Mouse (Mus musculus) layer of hippocampus, adult 9-10 months (tissue): ENCODE measurements at regions not wholly inside any gene's neighbourhood (a gene's known extent, or its start where the extent isn't known, plus 50 kb on each side); places are given as distances from the start of the nearest gene placed in this dataset.
"Not testable (repeated sequence)": the region's sequence is repeated elsewhere in the genome, so short reads cannot be mapped to it uniquely, and the experiment has no call there.

Experiments used
- DNase-seq: peaks from one replicate; pipeline ENCODE4 v3.0.0; 2022; ENCODE audit warnings: low spot score

DNA sequence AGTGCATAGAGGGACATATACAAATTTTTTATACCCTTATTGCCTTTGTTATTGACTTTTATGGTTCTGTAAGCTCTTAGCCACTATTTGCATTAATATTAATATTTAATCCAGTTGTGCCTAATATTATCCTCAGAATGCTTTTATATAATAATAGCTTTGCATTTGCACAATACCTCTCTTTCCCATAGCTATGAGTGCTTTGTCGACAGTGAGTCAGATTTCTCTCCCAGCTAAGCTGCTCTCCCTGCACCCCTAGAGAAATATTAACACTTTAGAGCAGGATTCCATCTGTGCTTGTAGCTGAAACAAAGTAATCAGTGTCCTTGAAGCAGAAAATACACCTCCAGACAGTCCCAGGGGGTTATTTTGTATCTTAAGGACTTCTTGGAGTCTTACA, 288.6 kb upstream of the Arglu1 start:
- DNase-seq, result no peak

DNA sequence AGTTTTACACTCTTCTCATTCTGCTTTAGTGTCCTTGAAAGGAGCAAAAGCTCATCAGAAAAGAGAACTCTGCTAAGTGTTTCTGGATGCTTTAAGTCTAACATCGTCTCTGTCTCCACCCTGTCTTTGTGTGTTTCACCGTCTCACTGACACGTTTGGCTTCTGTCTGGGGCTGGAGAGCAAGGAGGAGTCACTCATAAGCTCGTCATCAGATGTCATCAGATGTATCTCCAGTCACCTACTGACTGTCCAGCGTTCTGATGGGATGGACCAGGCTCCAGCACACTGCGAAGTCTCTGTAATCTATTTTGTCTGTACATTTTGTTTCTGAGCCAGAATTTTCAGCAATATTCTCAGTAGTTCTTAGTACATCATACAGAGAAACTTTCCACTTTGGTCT, 283.4 kb upstream of the Arglu1 start:
- no peak for DNase-seq

DNA sequence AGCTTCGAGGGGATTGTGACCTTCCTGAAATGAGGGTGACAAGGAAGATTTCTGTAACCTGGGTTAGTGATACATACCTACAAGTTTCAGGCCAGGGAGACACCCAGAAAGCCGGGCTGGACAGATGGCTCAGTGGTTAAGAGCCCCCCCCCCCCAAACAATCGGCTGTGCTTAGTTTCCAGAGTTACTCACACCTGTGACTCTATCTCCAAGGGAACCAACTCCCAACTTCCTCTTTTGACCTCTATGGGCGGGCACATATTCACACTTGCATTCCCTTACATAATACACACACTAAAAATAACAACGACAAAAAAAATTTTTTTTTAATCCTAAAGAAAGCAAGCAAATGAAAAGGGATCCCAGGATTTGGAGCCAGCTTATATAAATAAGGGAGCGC, 283.0 kb upstream of the Arglu1 start:
- no peak for DNase-seq

DNA sequence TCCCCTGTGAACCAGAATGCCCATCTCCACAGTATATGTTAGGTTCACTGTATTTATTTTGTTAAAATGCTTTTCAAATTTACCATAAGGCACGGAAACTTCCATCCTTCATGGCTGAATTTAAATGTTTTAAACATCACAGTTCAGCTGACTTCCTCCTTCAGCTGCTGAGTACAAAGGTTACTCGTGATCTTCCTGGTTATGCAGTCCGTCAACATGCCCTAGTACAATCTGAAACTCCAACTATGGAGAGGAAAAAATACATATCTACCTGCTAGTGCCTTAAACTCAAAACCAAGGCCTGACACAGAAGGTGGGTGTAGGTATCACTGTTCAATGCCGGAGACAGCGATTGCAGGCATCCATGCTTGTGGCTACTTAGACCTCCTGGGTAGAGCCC, 280.5 kb upstream of the Arglu1 start:
- no peak for DNase-seq

DNA sequence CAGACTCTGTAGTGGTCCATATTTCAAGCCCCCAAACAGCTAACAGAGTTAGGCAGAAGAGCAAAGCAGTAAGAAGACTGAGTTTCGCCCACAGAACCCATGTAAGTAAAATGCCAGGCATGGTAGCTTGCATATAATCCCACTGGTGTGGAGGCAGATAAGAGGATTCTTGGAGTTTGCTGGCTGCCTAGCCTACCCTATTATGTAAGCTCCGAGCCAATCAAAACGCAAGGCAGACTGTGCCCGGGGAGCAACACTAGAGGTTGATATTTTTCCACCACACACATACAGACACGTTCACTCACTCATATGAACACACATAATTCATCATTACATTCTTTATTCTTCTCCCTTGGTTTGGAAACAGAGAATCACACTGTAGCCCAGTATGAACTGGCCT, 280.0 kb upstream of the Arglu1 start:
- DNase-seq, result no peak

DNA sequence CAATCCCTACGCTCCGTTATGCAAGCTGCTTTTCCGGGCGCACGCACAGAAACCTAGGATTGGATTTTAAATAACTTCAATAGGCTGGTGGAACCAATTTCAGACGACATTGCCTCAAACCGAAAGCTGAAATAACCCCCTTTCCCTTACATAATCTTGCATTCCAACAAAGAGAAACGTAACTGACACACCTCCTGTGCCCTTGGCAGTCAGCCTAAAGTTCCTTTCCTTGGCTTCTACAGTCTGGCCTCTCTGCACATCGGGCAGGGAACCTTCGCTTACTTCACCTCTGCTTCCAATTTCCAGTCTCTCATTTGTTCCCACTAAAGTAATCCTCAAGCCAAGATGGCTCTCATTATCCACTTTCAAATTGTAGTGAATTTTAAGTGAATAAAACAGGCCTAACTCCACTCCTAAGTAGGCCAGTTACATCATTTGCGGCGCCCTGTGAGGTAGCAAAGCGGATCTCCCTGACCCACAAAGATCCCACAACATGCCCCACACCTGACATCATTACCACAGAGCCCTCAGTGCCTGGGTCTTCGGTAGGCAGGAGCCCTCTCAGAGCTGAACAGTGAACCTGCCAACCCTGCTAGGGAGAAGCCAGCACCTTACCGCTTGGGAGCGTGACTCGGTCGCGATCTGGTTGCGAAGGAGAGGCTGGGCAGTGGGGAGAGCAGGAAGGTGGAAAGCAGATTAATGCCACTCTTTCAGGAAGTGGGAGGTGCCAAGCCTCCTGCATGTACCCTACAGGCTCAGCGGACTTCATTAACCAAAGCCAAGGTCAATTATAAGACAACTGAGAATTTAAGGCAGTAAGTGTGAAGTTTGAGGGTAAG, 279.0 kb upstream of the Arglu1 start:
- no peak for DNase-seq

DNA sequence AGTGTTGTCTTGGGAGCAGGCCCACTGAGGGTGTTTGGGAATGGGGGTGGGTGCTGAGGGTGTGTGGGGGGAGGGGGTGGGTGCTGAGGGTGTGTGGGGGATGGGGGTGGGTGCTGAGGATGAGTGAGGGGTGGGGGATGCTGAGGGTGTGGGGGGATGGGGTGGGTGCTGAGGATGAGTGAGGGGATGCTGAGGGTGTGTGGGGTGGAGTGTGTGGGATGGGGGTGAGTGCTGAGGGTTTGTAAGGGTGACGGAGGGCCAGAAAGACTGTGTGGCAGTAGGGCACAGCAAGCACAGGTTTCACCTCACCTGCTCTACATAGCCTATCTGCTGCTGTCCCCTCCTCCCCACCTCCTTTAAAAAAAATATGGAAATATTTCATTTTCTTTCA, 276.3 kb upstream of the Arglu1 start:
- no peak for DNase-seq

DNA sequence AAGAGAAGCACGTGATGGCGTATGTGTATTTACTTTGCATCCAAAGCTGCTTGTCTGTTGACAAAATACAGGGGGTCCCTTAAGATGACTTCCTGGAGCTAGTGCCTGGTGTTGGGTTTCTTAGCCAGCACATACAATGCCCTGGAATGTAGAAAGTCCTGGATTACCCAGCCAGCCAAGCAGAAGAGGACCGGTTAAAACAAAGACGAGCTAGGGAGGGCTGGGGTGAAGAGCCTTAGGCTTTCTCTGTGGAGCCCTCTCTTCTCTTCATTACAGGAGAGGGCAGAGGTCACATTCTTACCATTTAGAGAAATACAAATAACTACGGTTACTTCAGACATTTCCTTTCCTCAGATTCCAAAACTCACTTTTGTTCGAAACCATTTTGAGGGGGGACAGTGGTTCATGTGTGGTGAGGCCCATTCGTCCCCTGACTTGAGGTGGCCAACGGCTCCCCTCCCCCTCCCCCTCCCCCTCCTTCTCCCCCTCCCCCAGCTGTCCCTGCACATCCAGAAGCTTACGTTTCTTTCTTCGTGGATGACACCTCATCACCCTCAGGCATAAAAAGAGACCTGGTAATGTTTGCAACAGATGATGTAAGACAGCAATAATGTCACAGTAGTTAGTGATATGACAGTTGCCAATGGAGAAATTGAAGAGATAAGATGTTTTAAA, 275.8 kb upstream of the Arglu1 start:
- no peak for DNase-seq

DNA sequence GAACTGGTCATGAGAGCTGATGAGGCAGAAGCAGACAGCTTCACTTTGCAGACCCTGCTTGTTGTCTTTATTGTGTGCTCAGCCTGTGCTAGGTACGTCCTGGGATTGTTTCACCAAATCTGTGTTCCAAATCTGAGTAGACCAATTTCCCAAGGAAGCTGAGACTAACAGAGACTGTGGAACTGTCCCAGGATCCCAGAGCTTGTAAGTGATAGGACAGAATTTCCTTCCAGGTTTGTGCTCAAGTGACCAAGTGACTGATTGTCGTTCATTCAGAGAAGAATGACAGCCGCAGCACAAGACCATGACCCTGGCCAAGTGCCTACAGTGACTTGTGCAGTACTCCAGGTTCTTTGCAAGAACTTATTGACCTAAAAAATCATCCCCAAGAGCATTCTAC, 269.9 kb upstream of the Arglu1 start:
- no peak for DNase-seq

DNA sequence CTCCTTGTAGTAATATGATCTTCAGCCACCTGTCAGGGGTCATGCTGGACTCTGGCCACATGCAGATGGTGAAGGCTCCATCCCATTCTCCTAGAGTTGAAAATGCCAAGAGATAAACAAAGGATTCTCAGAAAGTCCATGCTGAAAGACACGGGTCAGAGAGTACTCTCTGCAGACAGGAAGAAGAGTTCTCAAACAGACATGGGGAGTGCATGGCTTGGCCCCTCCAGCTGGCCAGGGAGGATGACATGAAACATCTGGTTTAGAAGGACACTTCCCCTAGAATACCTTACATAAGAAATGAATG, 269.4 kb upstream of the Arglu1 start:
- no peak for DNase-seq

DNA sequence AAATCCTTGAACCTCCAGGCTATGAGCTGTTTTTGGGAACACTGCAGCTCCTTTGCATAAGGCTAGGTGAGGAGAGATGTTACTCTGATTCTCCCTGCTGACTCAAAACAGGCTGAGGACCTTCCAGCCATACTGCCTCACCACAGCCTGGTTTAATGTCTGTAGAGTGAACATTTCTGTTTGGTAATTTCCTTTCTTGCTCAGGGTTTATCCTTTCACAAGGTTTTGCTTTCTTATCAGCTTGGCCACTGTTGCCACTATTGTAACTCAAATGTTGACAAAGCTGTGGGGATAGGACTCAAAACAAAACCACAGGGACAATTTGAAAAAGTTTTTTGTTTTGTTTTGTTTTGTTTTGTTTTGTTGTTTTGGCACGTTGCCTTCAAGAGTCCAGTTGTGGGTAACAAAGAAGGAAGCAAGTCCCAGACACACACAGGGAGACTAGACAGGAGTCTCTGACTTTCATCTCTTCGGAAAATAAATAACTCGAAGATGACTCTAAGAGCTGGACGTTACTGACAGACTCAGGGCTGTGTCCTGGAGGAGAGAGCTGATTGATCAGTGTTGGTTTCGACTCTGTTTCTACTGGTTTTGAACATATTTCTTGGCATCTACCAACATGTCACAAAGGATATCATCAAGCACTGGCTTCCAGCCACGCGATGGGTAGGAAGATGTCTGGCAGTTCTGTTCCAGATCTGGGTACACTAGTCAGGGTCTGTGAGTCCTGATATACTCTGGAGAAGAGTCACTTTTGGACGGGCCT, 268.9 kb upstream of the Arglu1 start:
- DNase-seq, result no peak

DNA sequence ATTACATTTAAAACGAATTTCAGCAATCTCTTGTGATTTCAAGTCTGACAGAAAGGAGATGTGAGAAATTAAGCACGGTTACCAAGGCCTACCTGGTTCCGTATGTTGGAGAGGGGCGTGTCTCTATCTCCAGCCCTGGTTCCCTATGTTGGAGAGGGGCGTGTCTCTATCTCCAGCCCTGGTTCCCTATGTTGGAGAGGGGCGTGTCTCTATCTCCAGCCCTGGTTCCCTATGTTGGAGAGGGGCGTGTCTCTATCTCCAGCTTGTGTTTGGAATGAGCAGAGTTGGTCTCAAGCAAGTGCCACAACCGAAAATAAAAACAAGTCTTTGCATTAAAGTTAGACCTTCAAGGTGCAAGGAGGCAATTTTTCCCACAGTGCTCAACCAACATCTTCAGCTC, 267.8 kb upstream of the Arglu1 start:
- DNase-seq, result not testable (repeated sequence)

DNA sequence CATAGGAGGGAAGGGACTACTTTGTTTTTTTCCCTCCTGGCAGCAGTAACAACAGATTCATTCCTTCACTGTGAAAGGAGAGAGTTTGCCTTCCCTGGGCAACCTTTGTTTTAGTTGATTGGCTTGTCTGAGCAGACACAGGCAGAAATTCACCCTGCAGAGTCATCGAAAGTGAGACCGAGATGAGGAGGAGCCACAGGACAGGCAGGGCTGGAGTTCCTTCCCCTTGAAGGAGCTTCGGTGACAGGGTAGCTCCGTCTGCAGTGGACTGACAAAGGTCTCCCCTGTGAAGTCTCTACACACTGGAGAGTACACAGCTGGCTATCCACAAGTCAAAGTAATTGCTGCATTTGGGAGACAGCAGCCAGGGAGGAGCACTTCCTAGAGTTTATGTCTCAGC, 261.9 kb upstream of the Arglu1 start:
- no peak for DNase-seq

DNA sequence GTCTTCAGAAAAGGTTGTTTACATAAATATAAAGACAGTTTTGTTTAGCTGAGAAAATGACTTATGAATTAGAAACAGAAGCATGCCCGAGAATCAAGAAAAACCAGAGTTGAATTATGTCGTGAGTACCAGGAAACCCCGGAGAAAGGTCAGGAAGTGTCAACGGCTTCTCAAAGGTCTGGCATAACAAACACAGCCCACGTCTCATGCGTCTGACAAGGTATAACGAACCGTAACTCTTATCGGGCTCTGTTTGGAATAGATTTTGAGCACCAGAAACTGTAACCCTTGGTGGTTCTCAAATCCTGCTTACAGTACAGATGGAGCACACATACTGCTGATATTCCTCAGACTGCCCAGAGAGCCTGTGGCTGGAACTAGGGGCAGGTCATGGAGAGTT, 260.9 kb upstream of the Arglu1 start:
- DNase-seq, result no peak

DNA sequence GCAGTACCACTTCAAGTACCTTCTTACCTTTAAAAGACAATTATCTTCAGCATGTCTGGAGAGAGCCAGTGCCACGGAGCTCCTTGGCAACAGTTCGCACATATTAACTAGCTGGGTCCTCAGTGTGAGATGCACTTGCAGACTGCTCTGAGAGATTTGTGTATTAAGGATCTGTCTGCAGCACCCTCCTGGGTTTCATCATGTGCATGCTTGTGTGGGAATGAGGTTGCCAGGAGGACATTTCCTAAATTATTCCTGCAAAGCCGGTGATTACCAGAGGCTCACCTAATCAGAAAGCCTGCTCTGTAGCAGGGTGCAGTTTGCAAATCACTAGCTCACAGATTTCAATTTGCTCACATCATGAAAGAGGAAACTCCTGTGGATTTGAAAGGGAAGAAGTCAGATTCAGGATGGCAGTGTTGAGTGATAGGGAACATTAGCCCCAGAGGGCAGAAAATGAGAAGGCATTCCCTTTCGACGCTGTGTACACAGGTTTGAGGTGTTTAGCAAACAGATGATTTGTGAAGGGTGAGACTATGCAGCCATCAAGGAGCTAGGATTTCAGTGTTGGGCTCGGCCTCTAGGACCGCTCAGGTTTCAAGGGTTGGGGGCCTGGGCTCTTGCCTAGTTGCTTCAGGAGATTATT, 257.3 kb upstream of the Arglu1 start:
- DNase-seq, result no peak

DNA sequence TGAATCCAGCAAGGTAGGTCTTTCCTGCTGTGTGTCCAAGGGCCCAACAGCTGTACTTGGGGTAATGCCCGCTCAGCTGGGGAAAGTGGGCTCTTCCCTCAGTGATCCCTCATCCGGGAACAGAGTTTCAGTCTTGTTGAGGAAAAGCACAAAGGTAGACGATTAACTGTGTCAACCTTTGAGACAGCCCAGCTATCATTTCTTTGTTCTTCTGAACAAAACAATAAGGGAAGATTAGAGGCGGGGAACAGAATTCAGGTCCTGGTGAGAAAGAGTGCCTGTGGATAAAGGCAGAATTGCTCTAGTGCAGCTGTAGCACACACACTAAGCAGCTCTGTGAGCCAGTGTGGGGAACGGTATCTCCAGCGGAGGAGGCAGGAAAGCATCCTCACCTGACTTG, 252.7 kb upstream of the Arglu1 start:
- no peak for DNase-seq

DNA sequence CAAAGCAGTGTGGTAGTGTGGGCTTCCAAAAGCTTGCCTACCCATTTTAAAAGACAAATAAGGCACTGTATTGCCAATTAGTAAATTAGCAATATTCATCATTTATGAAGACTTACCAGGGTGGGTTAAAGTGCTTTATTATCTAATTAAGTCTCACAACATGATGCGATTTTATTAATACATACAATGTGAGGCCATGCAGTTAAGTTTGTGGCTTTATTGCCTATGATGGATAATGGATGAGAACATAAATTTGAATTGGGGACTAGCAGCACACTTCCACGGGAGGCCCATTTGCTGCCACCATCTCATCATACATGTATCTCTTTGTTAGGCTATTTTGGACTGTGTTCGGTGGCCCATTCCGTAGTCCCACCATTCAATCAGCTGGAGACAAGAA, 250.6 kb upstream of the Arglu1 start:
- no peak for DNase-seq

DNA sequence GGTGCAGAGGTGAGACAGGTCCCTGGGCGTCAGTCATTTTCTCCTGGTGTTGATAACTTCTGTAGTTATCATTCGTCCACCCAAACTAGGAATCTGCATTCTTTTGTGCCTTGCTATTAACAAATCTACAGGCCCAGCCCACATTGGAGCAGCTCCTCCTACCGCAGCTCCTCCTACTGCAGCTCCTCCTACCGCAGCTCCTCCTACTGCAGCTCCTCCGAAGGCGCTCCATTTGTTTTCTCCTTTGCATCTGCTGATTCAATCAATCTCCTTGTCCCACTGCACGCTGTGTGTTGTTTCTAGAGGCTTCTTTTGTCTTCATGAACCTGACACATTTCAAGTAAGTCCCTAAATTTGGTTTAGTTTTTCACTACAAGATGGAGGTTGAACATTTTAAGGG, 248.2 kb upstream of the Arglu1 start:
- DNase-seq, result no peak

DNA sequence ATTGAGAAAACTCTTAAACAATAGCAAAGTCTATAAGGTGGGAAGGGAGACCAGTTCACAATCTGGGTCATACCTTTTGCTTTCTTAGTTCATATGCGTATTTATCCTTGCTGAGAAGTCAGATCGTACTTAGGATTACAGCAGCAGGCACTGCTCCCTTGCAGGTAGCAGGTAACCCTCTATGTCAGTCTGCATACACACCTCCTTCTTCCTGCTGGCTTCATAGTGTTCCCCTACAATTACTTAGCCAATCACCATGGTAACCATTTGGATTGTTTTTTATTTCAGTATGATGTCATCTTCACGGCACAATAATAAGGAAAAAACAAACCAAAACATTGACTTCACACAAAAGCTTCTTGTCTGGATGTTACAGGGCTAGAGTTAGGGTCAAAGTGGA, 242.1 kb upstream of the Arglu1 start:
- DNase-seq, result no peak

DNA sequence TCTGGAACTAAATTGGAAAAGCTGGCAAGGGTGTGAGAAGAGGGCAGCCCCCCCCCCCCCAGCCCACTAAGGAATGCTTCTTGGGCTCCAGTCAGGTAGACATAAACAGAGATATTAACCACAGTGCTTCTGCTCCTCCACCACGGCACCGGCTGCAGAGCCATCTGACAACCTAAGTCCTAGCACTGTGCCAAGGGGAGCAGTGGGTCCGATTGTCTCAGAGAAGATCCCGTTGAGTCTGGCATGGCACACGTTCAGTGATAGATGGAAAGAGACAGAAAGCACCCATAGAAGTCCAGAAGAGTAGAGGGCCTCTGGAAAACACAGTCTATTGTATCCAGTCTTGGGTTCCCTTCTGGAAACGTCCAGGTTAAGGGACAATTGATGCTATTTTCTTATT, 241.4 kb upstream of the Arglu1 start:
- no peak for DNase-seq

DNA sequence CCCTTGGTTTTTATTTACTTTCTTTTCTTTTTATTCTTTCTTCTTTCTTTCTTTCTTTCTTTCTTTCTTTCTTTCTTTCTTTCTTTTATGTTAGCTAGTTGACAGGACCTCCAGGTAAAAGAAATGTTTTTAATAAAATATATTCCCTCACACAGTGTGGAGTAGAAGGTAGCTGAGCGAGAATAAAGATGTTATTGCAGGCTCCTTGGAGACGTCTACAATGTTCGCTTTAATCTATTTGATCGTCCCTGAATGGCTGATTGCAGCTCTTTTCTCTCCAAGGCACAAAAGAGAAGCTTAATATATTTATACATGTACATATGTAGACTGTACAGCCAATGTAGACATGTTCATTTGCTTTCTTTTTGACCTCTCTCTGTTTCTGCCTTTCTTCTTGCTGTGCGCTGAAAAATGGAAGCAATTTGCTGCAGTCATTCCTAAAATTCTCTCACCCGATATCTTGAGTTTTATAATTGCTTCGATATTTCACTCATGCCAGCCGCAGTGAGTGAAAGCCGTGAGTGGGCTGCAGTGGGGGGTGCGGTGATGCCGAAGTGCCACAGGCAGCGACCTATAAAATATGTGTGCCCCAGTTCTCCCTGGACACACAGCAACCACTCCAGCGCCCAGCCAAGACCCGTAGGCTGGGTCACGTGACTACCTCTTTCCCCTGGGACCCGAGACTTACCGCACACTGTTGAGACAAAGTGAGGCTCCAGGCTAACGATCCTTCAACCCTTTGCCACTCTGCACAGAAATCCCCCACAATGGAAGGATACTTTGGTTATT, 237.9 kb upstream of the Arglu1 start:
- DNase-seq, result no peak

DNA sequence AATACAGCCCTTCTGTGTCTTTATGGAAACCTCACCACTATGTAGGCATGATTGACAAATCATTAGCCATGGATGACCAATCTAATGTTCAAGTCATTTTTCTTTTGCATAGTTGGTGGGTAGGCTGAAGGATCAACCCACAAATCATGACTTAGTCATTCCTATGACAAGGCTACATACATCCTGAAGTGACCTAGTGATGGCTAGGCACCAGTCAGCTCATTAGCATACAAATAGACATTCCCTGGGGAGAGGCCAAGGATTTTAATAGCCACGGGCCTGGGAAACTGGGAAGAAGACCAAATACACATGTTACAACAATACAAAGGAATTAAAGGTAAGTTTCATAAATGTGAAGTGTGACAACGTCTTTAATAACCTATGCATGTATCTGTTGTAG, 231.1 kb upstream of the Arglu1 start:
- DNase-seq, result no peak
